Mouse (Mus musculus) kidney, embryonic 16.5 days (tissue): ENCODE results near the gene Capn1. TPM values are rescaled to one million over a fixed set of nuclear protein-coding genes. Genes with fewer than 3 reads are reported as not detected.
A peak's percentile ranks its signal among the peaks of the same experiment; 100 is the strongest.

Experiments used
- ATAC-seq: fragments of 200-750 bp; cut with Nextera tagmentation; 2 replicates; pipeline ENCODE4 v1.8.0; 2017; ENCODE audit warnings: moderate TSS enrichment; ENCODE audit not compliant: low FRiP score, low TSS enrichment
- H3K27ac ChIP-seq: fragments of 300-500 bp; sonication (generic); 2 replicates; pipeline ENCODE4 v1.5.1; 2014; ENCODE audit warnings: low read length
- H3K27me3 ChIP-seq: fragments of 300-500 bp; sonication (generic); 2 replicates; pipeline ENCODE4 v1.6.1; 2014; ENCODE audit warnings: low read length, control low read depth, mixed read lengths; ENCODE audit not compliant: insufficient read depth
- H3K36me3 ChIP-seq: fragments of 300-500 bp; sonication (generic); 2 replicates; pipeline ENCODE4 v1.6.1; 2014; ENCODE audit warnings: low read length, control low read depth, mixed read lengths; ENCODE audit not compliant: insufficient read depth
- H3K4me1 ChIP-seq: fragments of 300-500 bp; sonication (generic); 2 replicates; pipeline ENCODE4 v1.6.1; 2014; ENCODE audit warnings: low read length, control low read depth, mixed read lengths; ENCODE audit not compliant: insufficient read depth
- H3K4me2 ChIP-seq: fragments of 300-500 bp; sonication (generic); replicated peaks from 2 replicates; pipeline ENCODE4 v1.6.1; 2014; ENCODE audit warnings: low read depth, low read length
- H3K4me3 ChIP-seq: fragments of 300-500 bp; sonication (generic); 2 replicates; pipeline ENCODE4 v1.5.1; 2014; ENCODE audit warnings: mild to moderate bottlenecking, low read length
- H3K9ac ChIP-seq: fragments of 300-500 bp; sonication (generic); replicated peaks from 2 replicates; pipeline ENCODE4 v1.6.1; 2014; ENCODE audit warnings: low read length
- H3K9me3 ChIP-seq: fragments of 300-500 bp; sonication (generic); 2 replicates; pipeline ENCODE4 v1.6.1; 2016; ENCODE audit warnings: low read length, control low read depth
- WGBS: fragments of 180-500 bp; shearing (Covaris S2); extraction: QIAGEN DNeasy Blood & Tissue Kit; methylation state at CpG from one replicate; pipeline ENCODE4 v1.1.7; 2014; 5-methylcytosine and 5-hydroxymethylcytosine counted together
- polyA plus RNA-seq: library from polyadenylated mRNA; unstranded; fragments of >200 nt; fragmentation: Nextera tagmentation; extraction: Ambion mirVana; gene quantifications from 2 replicates; pipeline ENCODE4 v1.2.1, GENCODE M21; 2015

Gene Capn1
- polyA plus RNA-seq, 1 experiment from 2014 or later = 11.1 TPM

GRCm38 (mm10) chr19:6018142-6019089 is 2.7 kb upstream of the Capn1 start:
- Histone ChIP-seq H3K4me2 (no peak overlapping the region), H3K9ac (no peak overlapping the region), H3K27me3 (no peaks in the 10 kb centered on the region), H3K4me1 (peaks cover 16% of the 10 kb centered on the region), H3K4me3 (no peak overlapping the region), H3K36me3 (no peaks in the 10 kb centered on the region), H3K9me3 (no peaks in the 10 kb centered on the region), H3K27ac (no peak overlapping the region)
- ATAC-seq = no peak
- 30% methylated on average over 15 of the region's 15 CpGs for WGBS

DNA sequence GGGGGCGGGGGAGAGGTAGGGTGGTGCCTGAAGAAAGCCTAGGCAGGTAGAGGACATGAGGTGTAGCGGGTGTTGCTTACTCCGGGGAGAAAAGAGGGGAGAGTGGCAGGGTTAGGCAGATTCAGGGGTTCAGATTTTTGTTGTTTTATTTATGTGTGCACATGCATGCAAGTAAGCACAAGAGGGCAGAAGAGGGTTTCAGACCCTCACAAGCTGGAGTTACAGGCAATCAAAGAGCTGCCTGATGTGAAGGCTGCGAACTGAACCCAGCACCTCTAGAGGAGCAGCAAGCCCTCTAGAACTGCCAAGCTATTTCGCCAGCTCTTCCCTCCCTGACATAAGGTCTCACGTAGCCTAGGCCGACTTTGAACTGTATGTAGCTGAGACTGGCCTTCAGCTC is 835 bp upstream of the Capn1 start:
- WGBS = 42% methylated on average over 7 of the region's 7 CpGs

DNA sequence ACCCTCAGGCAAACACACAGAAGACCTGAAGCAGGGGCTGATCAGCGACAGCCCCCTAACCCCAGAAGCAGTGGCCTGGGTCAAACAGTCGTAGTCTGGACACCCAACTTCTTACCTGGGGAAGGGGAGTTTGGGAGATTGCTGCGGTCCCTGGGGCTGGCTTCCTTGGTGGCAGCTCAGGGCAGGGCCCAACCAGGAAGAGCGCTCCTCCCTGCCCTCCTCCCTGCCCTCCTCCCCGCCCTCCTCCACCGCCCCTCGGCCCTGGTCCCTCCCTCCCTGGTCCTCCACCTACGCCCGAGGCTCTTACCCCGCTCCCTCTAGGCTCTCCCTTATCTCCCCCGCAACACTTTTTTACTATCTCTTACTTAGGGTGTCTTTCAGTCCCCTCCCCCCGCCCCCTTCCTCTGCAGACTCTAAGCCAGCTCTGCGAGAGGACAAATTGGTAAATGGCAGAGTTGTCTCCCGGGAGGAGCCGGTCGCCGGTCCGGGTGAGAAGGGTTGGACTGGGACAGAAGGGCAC is 646 bp downstream of the Capn1 start:
- peak overlapping the region; percentile 58 for H3K9ac ChIP-seq
- H3K36me3 ChIP-seq = no peaks in the 10 kb centered on the region
- ATAC-seq = peak; percentile 79
- H3K9me3 ChIP-seq = no peaks in the 10 kb centered on the region
- WGBS = under 1% methylated on average over 18 of the region's 18 CpGs
- H3K4me1 ChIP-seq = peaks cover 16% of the 10 kb centered on the region
- H3K4me3 ChIP-seq = peak overlapping the region; percentile 53
- H3K27ac ChIP-seq = peak overlapping the region; percentile 65
- no peaks in the 10 kb centered on the region for H3K27me3 ChIP-seq
- H3K4me2 ChIP-seq = peak overlapping the region; percentile 77

More for the DNA sequence above, 835 bp upstream of the Capn1 start:
- H3K4me3 ChIP-seq = no peak overlapping the region
- ATAC-seq = no peak
- H3K9ac ChIP-seq = no peak overlapping the region
- H3K27me3 ChIP-seq = no peaks in the 10 kb centered on the region
- H3K27ac ChIP-seq = no peak overlapping the region
- peaks cover 16% of the 10 kb centered on the region for H3K4me1 ChIP-seq
- H3K9me3 ChIP-seq = no peaks in the 10 kb centered on the region
- H3K4me2 ChIP-seq = no peak overlapping the region; the same call in 1 of the 2 replicates
- no peaks in the 10 kb centered on the region for H3K36me3 ChIP-seq

DNA sequence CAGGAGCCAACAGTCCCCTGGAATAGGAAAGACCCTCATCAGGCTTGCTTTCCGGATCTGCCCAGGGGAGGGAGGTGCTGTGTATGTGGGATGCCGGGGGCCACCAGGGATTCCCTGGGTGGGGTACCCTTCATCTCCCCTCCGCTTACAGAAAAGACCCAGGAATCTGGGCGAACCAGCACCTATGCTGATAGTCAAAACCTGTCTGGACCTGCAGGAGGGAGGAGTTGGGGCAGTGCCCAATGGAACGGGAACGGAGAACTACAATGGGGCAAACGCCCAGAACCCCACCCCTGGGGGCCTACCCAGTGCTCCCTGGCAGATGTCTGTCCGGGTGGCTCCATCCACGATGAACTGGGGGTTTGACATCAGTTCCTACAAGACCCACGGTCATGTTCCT is 2.0 kb downstream of the Capn1 start:
- Histone ChIP-seq H3K9me3 (no peaks in the 10 kb centered on the region), H3K4me3 (no peak overlapping the region), H3K27me3 (no peaks in the 10 kb centered on the region), H3K36me3 (0 out of 2 replicates have a peak, but pooled peaks cover 3% of the 10 kb centered on the region), H3K27ac (no peak overlapping the region), H3K4me1 (peaks cover 16% of the 10 kb centered on the region), H3K9ac (no peak overlapping the region), H3K4me2 (no peak overlapping the region)
- 93% methylated on average over 10 of the region's 10 CpGs for WGBS
- ATAC-seq = no peak

DNA sequence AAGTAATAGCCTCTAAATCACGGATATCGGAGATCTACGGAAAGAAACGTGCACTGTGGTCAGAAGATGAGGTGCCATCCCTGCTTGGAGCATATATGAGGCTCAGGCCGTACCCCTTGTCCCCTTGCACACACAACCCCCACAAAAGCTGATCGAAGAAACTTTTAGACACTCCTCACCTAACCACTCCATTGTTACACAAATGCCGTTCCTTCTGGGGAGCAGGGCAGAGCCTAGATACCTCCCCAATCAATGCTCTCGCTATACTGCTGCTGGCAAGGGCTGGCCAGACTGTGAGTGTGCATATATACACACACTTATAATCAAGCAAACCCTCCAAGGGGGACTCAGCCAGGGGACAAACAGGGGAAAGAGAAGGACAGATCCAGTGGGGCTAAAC is 6.6 kb downstream of the Capn1 start:
- H3K4me2 ChIP-seq = no peak overlapping the region
- H3K36me3 ChIP-seq = 0 out of 2 replicates have a peak, but pooled peaks cover 4% of the 10 kb centered on the region
- no peaks in the 10 kb centered on the region; the same call in 1 of the 2 replicates for H3K4me1 ChIP-seq
- H3K27ac ChIP-seq = no peak overlapping the region
- no peak overlapping the region for H3K4me3 ChIP-seq
- 82% methylated on average over 8 of the region's 8 CpGs for WGBS
- no peaks in the 10 kb centered on the region for H3K9me3 ChIP-seq
- H3K9ac ChIP-seq = no peak overlapping the region
- H3K27me3 ChIP-seq = no peaks in the 10 kb centered on the region
- no peak for ATAC-seq

DNA sequence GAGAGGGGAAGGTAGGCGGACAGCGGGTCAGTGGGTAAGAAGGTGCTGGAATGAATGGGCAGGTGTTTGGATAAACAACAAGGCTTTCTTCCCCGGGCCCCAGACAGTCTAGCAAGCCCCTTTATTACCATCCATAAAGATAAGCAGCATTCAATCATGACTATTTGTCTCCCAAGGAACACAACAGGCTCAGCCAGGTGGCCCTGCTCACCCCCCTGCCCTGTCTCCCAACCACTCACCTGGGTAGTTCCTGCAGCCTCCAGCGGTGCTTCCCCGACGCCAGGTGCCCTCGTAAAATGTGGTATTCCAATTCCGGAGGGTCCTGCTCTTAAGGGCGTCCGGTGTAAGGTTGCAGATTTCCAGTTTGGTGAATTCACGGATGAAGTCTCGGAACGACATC is 8.7 kb downstream of the Capn1 start:
- Histone ChIP-seq H3K27ac (no peak overlapping the region), H3K9me3 (no peaks in the 10 kb centered on the region), H3K36me3 (0 out of 2 replicates have a peak, but pooled peaks cover 4% of the 10 kb centered on the region), H3K9ac (no peak overlapping the region), H3K4me3 (no peak overlapping the region), H3K4me1 (no peaks in the 10 kb centered on the region), H3K4me2 (no peak overlapping the region), H3K27me3 (no peaks in the 10 kb centered on the region)
- 40% methylated on average over 13 of the region's 13 CpGs for WGBS
- no peak for ATAC-seq

- H3K4me2 ChIP-seq = no peak overlapping the region
- no peaks in the 10 kb centered on the region for H3K27me3 ChIP-seq
- 0 out of 2 replicates have a peak overlapping the region, but pooled peaks have one; percentile 18 for H3K27ac ChIP-seq
- H3K4me1 ChIP-seq = no peaks in the 10 kb centered on the region
- no peak overlapping the region for H3K9ac ChIP-seq
- 0 out of 2 replicates have a peak, but pooled peaks cover 4% of the 10 kb centered on the region for H3K36me3 ChIP-seq
- ATAC-seq = no peak
- H3K9me3 ChIP-seq = no peaks in the 10 kb centered on the region
- no peak overlapping the region for H3K4me3 ChIP-seq
- 58% methylated on average over 11 of the region's 11 CpGs for WGBS
These were observed 10.2 kb downstream of the Capn1 start for GRCm38 (mm10) chr19:6005541-6005940.

- H3K9me3 ChIP-seq = no peaks in the 10 kb centered on the region
- no peaks in the 10 kb centered on the region for H3K27me3 ChIP-seq
- H3K4me2 ChIP-seq = no peak overlapping the region
- H3K9ac ChIP-seq = no peak overlapping the region
- no peak for ATAC-seq
- no peak overlapping the region for H3K4me3 ChIP-seq
- H3K4me1 ChIP-seq = no peaks in the 10 kb centered on the region
- no peak overlapping the region for H3K27ac ChIP-seq
- 85% methylated on average over 5 of the region's 5 CpGs for WGBS
- H3K36me3 ChIP-seq = no peaks in the 10 kb centered on the region
These were observed 15.7 kb downstream of the Capn1 start for GRCm38 (mm10) chr19:5999969-6000368.

GRCm38 (mm10) chr19:5998180-5998579 is 17.5 kb downstream of the Capn1 start:
- no peaks in the 10 kb centered on the region for H3K9me3 ChIP-seq

GRCm38 (mm10) chr19:5994711-5995110 is 21.0 kb downstream of the Capn1 start:
- no peak overlapping the region for H3K27ac ChIP-seq
- no peak for ATAC-seq

More at GRCm38 (mm10) chr19:5998180-5998579, 17.5 kb downstream of the Capn1 start:
- Histone ChIP-seq H3K27ac (no peak overlapping the region), H3K27me3 (no peaks in the 10 kb centered on the region), H3K36me3 (no peaks in the 10 kb centered on the region), H3K4me3 (no peak overlapping the region), H3K4me2 (no peak overlapping the region), H3K4me1 (no peaks in the 10 kb centered on the region), H3K9ac (no peak overlapping the region)
- no peak for ATAC-seq
- 70% methylated on average over 3 of the region's 3 CpGs for WGBS

More at GRCm38 (mm10) chr19:5994711-5995110, 21.0 kb downstream of the Capn1 start:
- 68% methylated on average over 14 of the region's 14 CpGs for WGBS
- Histone ChIP-seq H3K4me1 (no peaks in the 10 kb centered on the region), H3K9me3 (no peaks in the 10 kb centered on the region), H3K4me3 (no peak overlapping the region), H3K27me3 (no peaks in the 10 kb centered on the region), H3K36me3 (0 out of 2 replicates have a peak, but pooled peaks cover 3% of the 10 kb centered on the region), H3K4me2 (no peak overlapping the region), H3K9ac (0 out of 2 replicates have a peak overlapping the region, but pooled peaks have one; percentile 35)
